Mouse (Mus musculus) lung, postnatal 0 days (tissue): Measurements from ENCODE around the gene Cd300ld5. TPM values are rescaled to one million over a fixed set of nuclear protein-coding genes. Genes with fewer than 3 reads are reported as not detected.
"Not testable (repeated sequence)": the region's sequence is repeated elsewhere in the genome, so short reads cannot be mapped to it uniquely, and the experiment has no call there.

Experiments used
- ATAC-seq: fragments of 200-750 bp; cut with Nextera tagmentation; 2 replicates; pipeline ENCODE4 v1.8.0; 2017; ENCODE audit warnings: moderate library complexity
- DNase-seq: peaks from one replicate; pipeline ENCODE4 v3.0.0-alpha.2; 2016; ENCODE audit warnings: low spot score
- H3K27ac ChIP-seq: fragments of 300-500 bp; sonication (generic); 2 replicates; pipeline ENCODE4 v1.5.1; 2014; ENCODE audit warnings: antibody characterized with exemption, mild to moderate bottlenecking, low read length, mixed read lengths
- H3K27me3 ChIP-seq: fragments of 300-500 bp; sonication (generic); replicated peaks from 2 replicates; pipeline ENCODE4 v1.6.1; 2014; ENCODE audit warnings: low read length, mixed read lengths; ENCODE audit not compliant: insufficient read depth
- H3K36me3 ChIP-seq: fragments of 300-500 bp; sonication (generic); 2 replicates; pipeline ENCODE4 v1.6.1; 2014; ENCODE audit warnings: low read length, mixed read lengths; ENCODE audit not compliant: insufficient read depth
- H3K4me1 ChIP-seq: fragments of 300-500 bp; sonication (generic); 2 replicates; pipeline ENCODE4 v1.6.1; 2014; ENCODE audit warnings: antibody characterized with exemption, low read depth, low read length, mixed read lengths; ENCODE audit not compliant: insufficient read depth
- H3K4me2 ChIP-seq: fragments of 300-500 bp; sonication (generic); replicated peaks from 2 replicates; pipeline ENCODE4 v1.6.1; 2014; ENCODE audit warnings: low read depth, mild to moderate bottlenecking, low read length, moderate library complexity, mixed read lengths
- H3K4me3 ChIP-seq: fragments of 300-500 bp; sonication (generic); 2 replicates; pipeline ENCODE4 v1.5.1; 2014; ENCODE audit warnings: low read depth, low read length
- H3K9ac ChIP-seq: fragments of 300-500 bp; sonication (generic); replicated peaks from 2 replicates; pipeline ENCODE4 v1.6.1; 2014; ENCODE audit warnings: low read depth, mild to moderate bottlenecking
- H3K9me3 ChIP-seq: fragments of 300-500 bp; sonication (generic); 2 replicates; pipeline ENCODE4 v1.6.1; 2016; ENCODE audit warnings: low read length, mixed read lengths
- CTCF ChIP-seq: IDR thresholded peaks from 2 replicates; pipeline ENCODE4 v1.5.1; 2016; ENCODE audit warnings: antibody characterized with exemption, mild to moderate bottlenecking
- EP300 ChIP-seq: IDR thresholded peaks from 2 replicates; pipeline ENCODE4 v1.6.1; 2016; ENCODE audit warnings: antibody characterized with exemption, mild to moderate bottlenecking, control low read depth
- WGBS: fragments of 180-500 bp; shearing (Covaris S2); extraction: QIAGEN DNeasy Blood & Tissue Kit; methylation state at CpG from one replicate; pipeline ENCODE4 v1.1.7; 2014; 5-methylcytosine and 5-hydroxymethylcytosine counted together
- polyA plus RNA-seq: library from polyadenylated mRNA; unstranded; fragments of >200 nt; fragmentation: Nextera tagmentation; extraction: Ambion mirVana; gene quantifications from 2 replicates; pipeline ENCODE4 v1.2.1, GENCODE M21; 2015

The Cd300ld5 gene
- polyA plus RNA-seq, 1 experiment from 2014 or later = not detected

DNA sequence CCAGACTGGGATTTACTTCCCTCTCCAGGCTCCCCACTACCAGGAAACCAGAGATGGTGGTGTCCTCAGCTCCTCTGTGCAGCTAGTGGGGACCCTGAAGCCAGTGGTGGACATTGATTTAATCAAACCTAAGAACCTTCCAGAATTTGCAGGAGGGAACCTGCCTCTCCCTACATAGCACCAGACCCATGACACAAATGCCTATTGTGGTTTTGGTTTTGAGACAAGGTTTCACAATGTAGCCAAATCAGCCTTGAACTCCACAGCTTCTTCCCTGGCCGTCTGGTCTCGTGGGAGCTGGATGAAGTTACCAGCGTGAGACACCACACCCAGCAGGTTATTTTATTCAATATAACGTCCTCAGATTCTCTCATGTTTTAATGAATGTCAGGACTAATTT lies 21.1 kb upstream of the Cd300ld5 start:
- DNase-seq = no peak
- Histone ChIP-seq H3K4me3 (no peak overlapping the region), H3K9ac (no peak overlapping the region), H3K4me2 (no peak overlapping the region), H3K4me1 (no peaks in the 10 kb centered on the region), H3K27ac (no peak overlapping the region), H3K36me3 (no peaks in the 10 kb centered on the region), H3K27me3 (no peaks in the 10 kb centered on the region), H3K9me3 (no peaks in the 10 kb centered on the region)
- 67% methylated on average over 4 of the region's 4 CpGs for WGBS
- TF ChIP-seq CTCF = no peak
- no peak for TF ChIP-seq EP300
- ATAC-seq = no peak

GRCm38 (mm10) chr11:115054537-115054936 lies 17.0 kb upstream of the Cd300ld5 start:
- H3K4me1 ChIP-seq = no peaks in the 10 kb centered on the region
- no peak overlapping the region for H3K4me3 ChIP-seq
- DNase-seq (no peak), ATAC-seq (no peak)
- no peak overlapping the region for H3K4me2 ChIP-seq
- no peaks in the 10 kb centered on the region for H3K36me3 ChIP-seq
- no peaks in the 10 kb centered on the region for H3K27me3 ChIP-seq
- no peak overlapping the region for H3K27ac ChIP-seq
- no peak overlapping the region for H3K9ac ChIP-seq
- no peak for TF ChIP-seq CTCF
- no peak for TF ChIP-seq EP300
- no peaks in the 10 kb centered on the region for H3K9me3 ChIP-seq

DNA sequence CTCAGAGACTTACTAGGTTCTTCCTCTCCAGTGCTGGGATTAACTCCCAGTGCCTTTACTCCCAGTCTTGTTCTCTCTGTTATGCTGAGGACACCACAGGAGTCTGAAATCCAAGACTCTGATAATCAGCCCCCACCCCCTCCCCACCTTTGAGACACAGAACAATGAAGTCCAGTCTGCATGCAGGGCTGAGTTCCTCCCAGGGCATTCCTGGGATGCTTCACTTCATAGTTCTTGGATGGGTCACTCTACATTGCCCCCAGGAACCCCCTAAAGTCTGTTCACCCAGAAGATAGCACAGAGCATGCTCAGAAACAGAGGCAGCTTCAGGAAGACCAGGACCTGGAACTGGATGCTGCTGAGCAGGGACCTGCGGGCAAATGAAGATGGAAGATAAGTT lies 15.4 kb upstream of the Cd300ld5 start:
- no peak for DNase-seq
- H3K4me2 ChIP-seq = no peak overlapping the region
- H3K4me1 ChIP-seq = no peaks in the 10 kb centered on the region
- TF ChIP-seq CTCF (no peak), EP300 (no peak)
- 79% methylated on average over 1 of the region's 1 CpGs for WGBS
- H3K4me3 ChIP-seq = no peak overlapping the region
- no peak for ATAC-seq
- no peaks in the 10 kb centered on the region for H3K9me3 ChIP-seq
- H3K27ac ChIP-seq = no peak overlapping the region
- no peak overlapping the region for H3K9ac ChIP-seq
- no peaks in the 10 kb centered on the region for H3K36me3 ChIP-seq
- H3K27me3 ChIP-seq = no peaks in the 10 kb centered on the region

- Histone ChIP-seq H3K9me3 (no peaks in the 10 kb centered on the region), H3K4me3 (no peak overlapping the region), H3K4me1 (no peaks in the 10 kb centered on the region), H3K27ac (no peak overlapping the region), H3K27me3 (no peaks in the 10 kb centered on the region), H3K4me2 (no peak overlapping the region), H3K9ac (no peak overlapping the region), H3K36me3 (no peaks in the 10 kb centered on the region)
- ATAC-seq (no peak), DNase-seq (peak; percentile 73)
- TF ChIP-seq EP300 (no peak), CTCF (no peak)
- WGBS = 1% methylated on average over 9 of the region's 9 CpGs
Measured at GRCm38 (mm10) chr11:115052206-115052605, 14.6 kb upstream of the Cd300ld5 start.

DNA sequence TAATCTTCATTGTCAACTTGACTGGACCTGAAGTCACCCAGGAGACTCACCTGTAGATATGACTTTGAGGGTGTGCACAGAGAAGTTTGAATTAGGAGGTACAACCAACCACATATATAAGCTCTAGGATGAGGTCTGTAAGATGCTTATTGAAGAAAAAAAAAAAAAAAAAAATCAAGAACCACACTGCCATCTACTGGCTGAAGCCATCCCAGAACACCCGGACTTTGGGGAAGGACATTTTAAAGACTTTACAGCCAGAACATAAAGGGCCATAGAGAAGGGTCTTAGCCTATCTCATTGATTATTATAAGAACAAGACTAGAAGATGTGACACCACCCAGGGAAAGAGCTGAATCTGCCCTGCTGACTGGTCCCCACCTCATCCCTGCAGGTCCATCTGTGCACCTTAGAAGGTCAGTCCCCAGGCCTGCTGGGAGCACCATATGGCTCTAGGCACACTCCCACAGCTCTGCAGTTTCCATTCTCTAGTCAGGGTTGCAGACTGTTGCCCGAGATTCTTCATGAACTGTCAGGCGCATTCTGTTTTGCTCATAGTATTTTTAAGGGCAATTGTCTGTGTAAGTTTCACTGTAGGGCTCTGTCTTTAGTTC lies 11.8 kb upstream of the Cd300ld5 start:
- no peak for ATAC-seq
- no peak for DNase-seq
- Histone ChIP-seq H3K36me3 (no peaks in the 10 kb centered on the region), H3K4me2 (no peak overlapping the region), H3K27me3 (no peaks in the 10 kb centered on the region), H3K9me3 (no peaks in the 10 kb centered on the region), H3K27ac (no peak overlapping the region), H3K4me3 (no peak overlapping the region), H3K9ac (no peak overlapping the region), H3K4me1 (no peaks in the 10 kb centered on the region)
- 35% methylated on average over 3 of the region's 3 CpGs for WGBS
- peak; percentile 18; the same call in 1 of the 2 replicates for TF ChIP-seq CTCF
- no peak for TF ChIP-seq EP300

- no peaks in the 10 kb centered on the region for H3K27me3 ChIP-seq
- no peaks in the 10 kb centered on the region for H3K9me3 ChIP-seq
- no peak within 1 kb of the TSS for H3K4me2 ChIP-seq
- 43% methylated on average over 2 of the region's 2 CpGs for WGBS
- no peak within 1 kb of the TSS for H3K27ac ChIP-seq
- no peaks in the 10 kb centered on the region for H3K4me1 ChIP-seq
- H3K4me3 ChIP-seq = no peak within 1 kb of the TSS
- DNase-seq = no peak
- no peaks in the 10 kb centered on the region for H3K36me3 ChIP-seq
- no peak for ATAC-seq
- no peak within 1 kb of the TSS for H3K9ac ChIP-seq
- TF ChIP-seq EP300 (no peak), CTCF (no peak)
Measured at GRCm38 (mm10) chr11:115048259-115048658, 10.7 kb upstream of the Cd300ld5 start, which contains the start of gene Cd300ld3. Gene Cd300ld3, minus strand, starts transcription at chr11:115048409.

- not testable (repeated sequence) for H3K4me1 ChIP-seq, H3K9me3 ChIP-seq, H3K4me3 ChIP-seq, H3K27me3 ChIP-seq, H3K9ac ChIP-seq, DNase-seq, H3K4me2 ChIP-seq, ATAC-seq, H3K36me3 ChIP-seq, H3K27ac ChIP-seq
- no CpG with 5 or more reads among the region's 6 CpGs for WGBS
Measured at GRCm38 (mm10) chr11:115026912-115027311, 10.7 kb downstream of the Cd300ld5 start, which contains the start of gene Cd300ld4. Gene Cd300ld4, minus strand, starts transcription at chr11:115027012.

- not testable (repeated sequence) for H3K36me3 ChIP-seq, H3K4me2 ChIP-seq, H3K9ac ChIP-seq, H3K9me3 ChIP-seq, ATAC-seq, H3K27me3 ChIP-seq, H3K27ac ChIP-seq, H3K4me3 ChIP-seq, H3K4me1 ChIP-seq, DNase-seq
- no CpG with 5 or more reads among the region's 7 CpGs for WGBS
Measured at GRCm38 (mm10) chr11:115016093-115016492, 21.5 kb downstream of the Cd300ld5 start, which contains the start of gene Cd300ld2. Gene Cd300ld2, minus strand, starts transcription at chr11:115016193.
